Mouse (Mus musculus) lung, postnatal 0 days (tissue): ENCODE data around the gene Pacsin2.

Experiments
- CTCF ChIP-seq: IDR thresholded peaks from 2 replicates; pipeline ENCODE4 v1.5.1; 2016; ENCODE audit warnings: antibody characterized with exemption, mild to moderate bottlenecking
- EP300 ChIP-seq: IDR thresholded peaks from 2 replicates; pipeline ENCODE4 v1.6.1; 2016; ENCODE audit warnings: antibody characterized with exemption, mild to moderate bottlenecking, control low read depth

DNA sequence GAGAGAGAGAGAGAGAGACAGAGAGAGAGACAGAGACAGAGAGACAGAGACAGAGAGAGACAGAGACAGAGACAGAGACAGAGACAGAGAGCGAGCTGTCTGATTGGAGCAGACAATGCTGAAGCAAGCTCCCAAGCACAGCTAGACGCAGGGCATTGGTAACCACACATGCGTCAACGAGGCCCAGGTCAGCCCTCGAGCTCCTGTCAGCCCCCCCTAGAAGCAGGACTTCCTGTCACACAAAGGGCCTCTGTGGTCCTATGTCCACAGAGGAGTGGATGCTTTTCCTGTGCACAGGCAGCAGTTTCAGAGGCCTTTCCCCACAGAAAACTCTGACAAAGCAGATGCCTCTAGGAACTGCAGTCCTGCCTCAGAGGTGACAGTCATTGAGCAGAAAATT lies 38.6 kb downstream of the Pacsin2 start:
- TF ChIP-seq EP300 (no peak), CTCF (no peak)
